Mouse (Mus musculus) midbrain, embryonic 14.5 days (tissue): ENCODE data around the gene Ap3m1. TPM values are rescaled to one million over a fixed set of nuclear protein-coding genes. Genes with fewer than 3 reads are reported as not detected.
"Not testable (repeated sequence)": the region's sequence is repeated elsewhere in the genome, so short reads cannot be mapped to it uniquely, and the experiment has no call there.

Experiments used
- ATAC-seq: fragments of 200-750 bp; cut with Nextera tagmentation; 2 replicates; pipeline ENCODE4 v1.8.0; 2017; ENCODE audit warnings: moderate number of reproducible peaks, moderate library complexity; ENCODE audit not compliant: low FRiP score, low TSS enrichment
- DNase-seq: peaks from one replicate; pipeline ENCODE4 v3.0.0-alpha.2; 2015
- H3K27ac ChIP-seq: fragments of 300-500 bp; sonication (generic); replicated peaks from 2 replicates; pipeline ENCODE4 v1.5.1; 2014; ENCODE audit warnings: mild to moderate bottlenecking, low read depth, low read length, moderate library complexity
- H3K27me3 ChIP-seq: fragments of 300-500 bp; sonication (generic); 2 replicates; pipeline ENCODE4 v1.6.1; 2014; ENCODE audit warnings: low read length, control low read depth, mixed read lengths; ENCODE audit not compliant: control insufficient read depth, insufficient read depth
- H3K36me3 ChIP-seq: fragments of 300-500 bp; sonication (generic); 2 replicates; pipeline ENCODE4 v1.6.1; 2014; ENCODE audit warnings: low read length, control low read depth; ENCODE audit not compliant: control insufficient read depth, insufficient read depth
- H3K4me1 ChIP-seq: fragments of 300-500 bp; sonication (generic); 2 replicates; pipeline ENCODE4 v1.6.1; 2014; ENCODE audit warnings: mild to moderate bottlenecking, antibody characterized with exemption, low read length, control low read depth; ENCODE audit not compliant: control insufficient read depth, insufficient read depth
- H3K4me2 ChIP-seq: fragments of 300-500 bp; sonication (generic); 2 replicates; pipeline ENCODE4 v1.6.1; 2014; ENCODE audit warnings: mild to moderate bottlenecking, low read length, moderate library complexity
- H3K4me3 ChIP-seq: fragments of 300-500 bp; sonication (generic); replicated peaks from 2 replicates; pipeline ENCODE4 v1.5.1; 2014; ENCODE audit warnings: low read depth, low read length
- H3K9ac ChIP-seq: fragments of 300-500 bp; sonication (generic); replicated peaks from 2 replicates; pipeline ENCODE4 v1.6.1; 2014; ENCODE audit warnings: mild to moderate bottlenecking, low read length, moderate library complexity
- H3K9me3 ChIP-seq: fragments of 300-500 bp; sonication (generic); 2 replicates; pipeline ENCODE4 v1.6.1; 2016; ENCODE audit warnings: low read length, control low read depth, mixed read lengths; ENCODE audit not compliant: control insufficient read depth
- WGBS: fragments of 180-500 bp; shearing (Covaris S2); extraction: QIAGEN DNeasy Blood & Tissue Kit; methylation state at CpG from one replicate; pipeline ENCODE4 v1.1.7; 2014; 5-methylcytosine and 5-hydroxymethylcytosine counted together
- polyA plus RNA-seq: library from polyadenylated mRNA; unstranded; fragments of >200 nt; fragmentation: Nextera tagmentation; extraction: Ambion mirVana; gene quantifications from 2 replicates; pipeline ENCODE4 v1.2.1, GENCODE M21; 2014

Gene Ap3m1
- 88.6 and 112 TPM in 2 replicates for polyA plus RNA-seq

GRCm38 (mm10) chr14:21052112-21052780 is at the start of gene Ap3m1, which contains the start of gene Adk:
Ap3m1 (minus strand) TSS chr14:21052508.
Adk (plus strand) TSS chr14:21052574.
- no peaks in the 10 kb centered on the region for H3K36me3 ChIP-seq
- H3K9ac ChIP-seq: peak within 1 kb of the TSS; percentile 85
- H3K27me3 ChIP-seq: no peaks in the 10 kb centered on the region
- H3K4me1 ChIP-seq: peaks cover 13% of the 10 kb centered on the region
- H3K27ac ChIP-seq: peak within 1 kb of the TSS; percentile 94
- ATAC-seq (peak; percentile 97), DNase-seq (peak; percentile 96)
- H3K4me3 ChIP-seq: peak within 1 kb of the TSS; percentile 88
- H3K9me3 ChIP-seq: no peaks in the 10 kb centered on the region
- WGBS: under 1% methylated on average over 48 of the region's 48 CpGs
- peak within 1 kb of the TSS; percentile 89 for H3K4me2 ChIP-seq

- WGBS: 61% methylated on average over 7 of the region's 7 CpGs
- Histone ChIP-seq H3K36me3 (no peaks in the 10 kb centered on the region), H3K4me1 (no peaks in the 10 kb centered on the region), H3K27ac (no peak overlapping the region), H3K9me3 (no peaks in the 10 kb centered on the region), H3K4me3 (no peak overlapping the region), H3K9ac (no peak overlapping the region), H3K4me2 (no peak overlapping the region), H3K27me3 (no peaks in the 10 kb centered on the region)
- ATAC-seq: no peak
- DNase-seq: no peak
Observed at GRCm38 (mm10) chr14:21101562-21101961, 49.3 kb upstream of the Ap3m1 start.

GRCm38 (mm10) chr14:21100876-21101275 is 48.6 kb upstream of the Ap3m1 start:
- no peak overlapping the region for H3K4me3 ChIP-seq
- no peak overlapping the region for H3K4me2 ChIP-seq

GRCm38 (mm10) chr14:21099371-21099770 is 47.1 kb upstream of the Ap3m1 start:
- Histone ChIP-seq H3K4me1 (no peaks in the 10 kb centered on the region), H3K4me2 (no peak overlapping the region), H3K9ac (no peak overlapping the region), H3K27ac (no peak overlapping the region), H3K9me3 (no peaks in the 10 kb centered on the region), H3K4me3 (no peak overlapping the region), H3K27me3 (no peaks in the 10 kb centered on the region), H3K36me3 (no peaks in the 10 kb centered on the region)
- 87% methylated on average over 7 of the region's 7 CpGs for WGBS
- ATAC-seq (no peak), DNase-seq (no peak)

More at GRCm38 (mm10) chr14:21100876-21101275, 48.6 kb upstream of the Ap3m1 start:
- DNase-seq: no peak
- H3K4me1 ChIP-seq: no peaks in the 10 kb centered on the region
- no peak overlapping the region for H3K9ac ChIP-seq
- no peaks in the 10 kb centered on the region for H3K36me3 ChIP-seq
- H3K27ac ChIP-seq: no peak overlapping the region
- H3K9me3 ChIP-seq: no peaks in the 10 kb centered on the region
- H3K27me3 ChIP-seq: no peaks in the 10 kb centered on the region
- 89% methylated on average over 2 of the region's 2 CpGs for WGBS
- no peak for ATAC-seq

- Histone ChIP-seq H3K36me3 (no peaks in the 10 kb centered on the region), H3K27ac (no peak overlapping the region), H3K9me3 (no peaks in the 10 kb centered on the region), H3K9ac (no peak overlapping the region), H3K4me1 (no peaks in the 10 kb centered on the region), H3K27me3 (no peaks in the 10 kb centered on the region), H3K4me2 (no peak overlapping the region), H3K4me3 (no peak overlapping the region)
- DNase-seq (no peak), ATAC-seq (no peak)
- 96% methylated on average over 4 of the region's 4 CpGs for WGBS
Observed at GRCm38 (mm10) chr14:21096689-21097088, 44.4 kb upstream of the Ap3m1 start.

- Histone ChIP-seq H3K4me1 (no peaks in the 10 kb centered on the region), H3K9me3 (no peaks in the 10 kb centered on the region), H3K27me3 (no peaks in the 10 kb centered on the region), H3K4me2 (no peak overlapping the region), H3K4me3 (no peak overlapping the region), H3K9ac (no peak overlapping the region), H3K36me3 (no peaks in the 10 kb centered on the region), H3K27ac (no peak overlapping the region)
- ATAC-seq (no peak), DNase-seq (no peak)
Observed at GRCm38 (mm10) chr14:21096279-21096678, 44.0 kb upstream of the Ap3m1 start.

GRCm38 (mm10) chr14:21094161-21094560 is 41.9 kb upstream of the Ap3m1 start:
- not testable (repeated sequence) for H3K27me3 ChIP-seq, H3K9me3 ChIP-seq, H3K4me1 ChIP-seq, H3K27ac ChIP-seq, H3K4me2 ChIP-seq, H3K9ac ChIP-seq, ATAC-seq, H3K4me3 ChIP-seq, DNase-seq, H3K36me3 ChIP-seq

- H3K9ac ChIP-seq: no peak overlapping the region
- H3K4me1 ChIP-seq: no peaks in the 10 kb centered on the region
- DNase-seq (no peak), ATAC-seq (no peak)
- no peak overlapping the region for H3K27ac ChIP-seq
- H3K9me3 ChIP-seq: no peaks in the 10 kb centered on the region
- no peaks in the 10 kb centered on the region for H3K36me3 ChIP-seq
- no peak overlapping the region for H3K4me3 ChIP-seq
- H3K4me2 ChIP-seq: no peak overlapping the region
- WGBS: 93% methylated on average over 3 of the region's 3 CpGs
- no peaks in the 10 kb centered on the region for H3K27me3 ChIP-seq
Observed at GRCm38 (mm10) chr14:21090930-21091486, 38.7 kb upstream of the Ap3m1 start.

- Histone ChIP-seq H3K4me1 (no peaks in the 10 kb centered on the region), H3K9ac (no peak overlapping the region), H3K9me3 (no peaks in the 10 kb centered on the region), H3K27me3 (no peaks in the 10 kb centered on the region), H3K36me3 (no peaks in the 10 kb centered on the region), H3K27ac (no peak overlapping the region), H3K4me2 (no peak overlapping the region), H3K4me3 (no peak overlapping the region)
- no peak for DNase-seq
- ATAC-seq: no peak
- WGBS: 93% methylated on average over 3 of the region's 3 CpGs
Observed at GRCm38 (mm10) chr14:21090400-21090799, 38.1 kb upstream of the Ap3m1 start.
